Mouse (Mus musculus) intestine, postnatal 0 days (tissue): ENCODE results near the gene Thap11. TPM values are rescaled to one million over a fixed set of nuclear protein-coding genes. Genes with fewer than 3 reads are reported as not detected.

Experiments
- ATAC-seq: fragments of 200-750 bp; cut with Nextera tagmentation; 2 replicates; pipeline ENCODE4 v1.8.0; 2017; ENCODE audit warnings: mild to moderate bottlenecking, moderate TSS enrichment, moderate library complexity
- H3K27ac ChIP-seq: fragments of 300-500 bp; sonication (generic); 2 replicates; pipeline ENCODE4 v1.5.1; 2014; ENCODE audit warnings: mild to moderate bottlenecking, low read depth, low read length, moderate library complexity
- H3K27me3 ChIP-seq: fragments of 300-500 bp; sonication (generic); replicated peaks from 2 replicates; pipeline ENCODE4 v1.6.1; 2014; ENCODE audit warnings: low read length, mixed read lengths; ENCODE audit not compliant: control insufficient read depth, insufficient read depth
- H3K36me3 ChIP-seq: fragments of 300-500 bp; sonication (generic); 2 replicates; pipeline ENCODE4 v1.6.1; 2014; ENCODE audit warnings: mild to moderate bottlenecking, moderate library complexity; ENCODE audit not compliant: control insufficient read depth, insufficient read depth
- H3K4me1 ChIP-seq: fragments of 300-500 bp; sonication (generic); replicated peaks from 2 replicates; pipeline ENCODE4 v1.6.1; 2014; ENCODE audit warnings: antibody characterized with exemption, low read length, mixed read lengths; ENCODE audit not compliant: control insufficient read depth, insufficient read depth
- H3K4me2 ChIP-seq: fragments of 300-500 bp; sonication (generic); replicated peaks from 2 replicates; pipeline ENCODE4 v1.6.1; 2014; ENCODE audit warnings: low read depth, mild to moderate bottlenecking, moderate library complexity
- H3K4me3 ChIP-seq: fragments of 300-500 bp; sonication (generic); 2 replicates; pipeline ENCODE4 v1.5.1; 2014; ENCODE audit warnings: low read depth, low read length
- H3K9ac ChIP-seq: fragments of 300-500 bp; sonication (generic); 2 replicates; pipeline ENCODE4 v1.6.1; 2014; ENCODE audit warnings: mild to moderate bottlenecking, low read depth, low read length
- H3K9me3 ChIP-seq: fragments of 300-500 bp; sonication (generic); 2 replicates; pipeline ENCODE4 v1.6.1; 2016; ENCODE audit warnings: mixed run types; ENCODE audit not compliant: control insufficient read depth
- CTCF ChIP-seq: sonication (generic); IDR thresholded peaks from 2 replicates; pipeline ENCODE4 v1.5.1; 2016; ENCODE audit warnings: low read depth, mild to moderate bottlenecking, control low read depth, antibody characterized with exemption, moderate library complexity
- WGBS: fragments of 180-500 bp; shearing (Covaris S2); extraction: QIAGEN DNeasy Blood & Tissue Kit; methylation state at CpG from one replicate; pipeline ENCODE4 v1.1.7; 2014; 5-methylcytosine and 5-hydroxymethylcytosine counted together
- polyA plus RNA-seq: library from polyadenylated mRNA; unstranded; fragments of >200 nt; fragmentation: Nextera tagmentation; extraction: Ambion mirVana; gene quantifications from 2 replicates; pipeline ENCODE4 v1.2.1, GENCODE M21; 2015

Thap11 gene
- polyA plus RNA-seq, 1 experiment from 2014 or later, result 28.3 TPM

DNA sequence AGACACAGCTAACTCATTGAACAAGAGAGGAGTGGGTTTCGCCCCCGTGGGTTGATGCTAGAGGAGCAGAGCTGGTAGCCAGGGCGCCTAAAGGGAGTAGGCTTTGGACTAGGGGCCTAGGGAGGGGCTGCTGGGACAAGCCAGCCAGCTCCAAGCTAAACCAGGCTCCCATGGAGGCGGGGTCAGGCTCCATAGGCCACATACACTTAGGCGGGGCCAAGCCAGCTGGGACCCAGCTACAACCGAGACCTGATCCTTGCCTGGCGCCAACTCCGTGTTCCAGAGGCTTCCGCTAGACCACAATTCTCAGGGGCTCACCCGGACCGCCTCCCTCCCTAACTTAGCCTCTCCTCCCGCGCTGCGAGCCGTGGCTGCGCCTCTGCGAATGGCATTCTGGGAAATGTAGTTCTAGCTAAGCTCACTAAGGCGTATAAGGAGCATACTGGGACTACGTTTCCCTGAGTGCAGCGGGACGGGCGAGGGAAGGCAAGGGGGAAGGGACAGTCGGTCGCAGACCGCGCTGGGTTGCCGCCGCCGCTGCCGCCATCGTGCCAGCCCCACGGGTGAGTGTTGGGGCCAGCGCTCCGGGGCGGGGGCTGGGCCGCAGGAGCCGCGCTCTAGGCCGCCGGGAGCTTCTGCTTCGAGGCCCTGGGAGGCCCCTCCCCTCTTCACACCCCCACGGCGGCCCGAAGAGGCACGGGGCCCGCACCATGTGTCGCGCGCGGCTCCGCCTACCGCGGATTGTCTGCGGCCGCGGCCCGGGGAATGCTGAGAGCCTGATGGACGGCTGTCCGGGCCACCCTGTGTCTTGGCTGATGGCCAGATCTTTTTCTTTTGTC, 5.4 kb downstream of the Thap11 start, which contains the start of gene Nutf2:
Nutf2 (plus strand) TSS at position 438 of the 839 bp plus-strand sequence.
- no peak; the same call in 1 of the 2 replicates for TF ChIP-seq CTCF
- H3K4me1 ChIP-seq, result peaks cover 10% of the 10 kb centered on the region
- no peaks in the 10 kb centered on the region for H3K27me3 ChIP-seq
- no peaks in the 10 kb centered on the region for H3K9me3 ChIP-seq
- H3K9ac ChIP-seq, result peak within 1 kb of the TSS; percentile 73
- H3K27ac ChIP-seq, result peak within 1 kb of the TSS; percentile 77
- H3K4me3 ChIP-seq, result peak within 1 kb of the TSS; percentile 89
- ATAC-seq, result peak; percentile 98
- H3K4me2 ChIP-seq, result peak within 1 kb of the TSS; percentile 86
- no peaks in the 10 kb centered on the region; the same call in 1 of the 2 replicates for H3K36me3 ChIP-seq
- under 1% methylated on average over 53 of the region's 59 CpGs for WGBS

DNA sequence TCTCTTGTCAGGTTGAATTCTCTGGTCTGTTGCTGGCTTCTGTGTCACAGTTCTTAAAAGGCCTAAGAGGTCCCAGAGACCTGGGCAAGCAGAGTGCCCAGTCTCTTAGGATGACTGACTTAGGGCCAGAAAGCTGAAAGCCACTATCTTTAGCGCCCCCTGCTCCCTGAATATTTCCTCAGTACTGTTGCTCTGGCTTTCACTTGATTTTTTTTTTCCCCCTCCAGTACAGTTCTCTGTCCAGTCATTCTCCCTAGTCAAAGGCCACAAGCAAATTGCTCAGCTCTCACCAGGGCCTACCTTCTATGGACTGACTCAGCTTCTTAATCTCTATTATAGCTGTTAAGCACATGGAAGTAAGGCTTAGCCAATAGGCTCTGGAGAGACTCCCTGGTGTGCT, 7.0 kb downstream of the Thap11 start:
- H3K9ac ChIP-seq, result no peak overlapping the region

DNA sequence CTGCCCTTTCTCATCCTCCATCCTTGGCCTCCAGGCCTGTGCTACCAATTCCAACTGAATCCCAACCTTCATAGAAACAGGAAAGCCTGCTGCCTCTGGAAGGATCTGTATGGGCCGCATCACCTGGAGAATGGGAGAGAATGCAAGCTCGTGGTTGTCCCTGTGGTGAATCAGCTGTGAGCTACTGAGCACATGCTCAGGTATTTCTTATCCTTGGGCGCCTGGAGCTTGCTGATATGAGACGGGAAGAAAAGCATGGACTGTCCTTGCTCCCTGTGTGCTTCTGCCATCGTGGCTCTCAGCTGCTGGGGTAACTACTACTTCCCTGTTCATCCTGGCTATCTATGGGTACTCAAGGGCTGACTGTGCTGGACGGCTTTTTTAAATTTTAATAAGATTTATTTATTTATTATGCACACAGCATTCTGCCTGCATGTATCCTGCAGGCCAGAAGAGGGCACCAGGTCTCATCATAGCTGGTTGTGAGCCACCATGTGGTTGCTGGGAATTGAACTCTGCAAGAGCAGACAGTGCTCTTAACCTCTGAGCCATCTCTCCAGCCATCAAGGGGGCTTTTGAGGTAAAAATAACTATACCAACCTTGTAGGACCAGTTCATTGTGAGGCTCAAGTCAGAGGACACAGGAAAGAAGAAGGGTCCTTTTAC, 11.6 kb downstream of the Thap11 start:
- Histone ChIP-seq H3K9me3 (no peaks in the 10 kb centered on the region), H3K9ac (no peak overlapping the region), H3K27ac (no peak overlapping the region), H3K4me3 (no peak overlapping the region), H3K27me3 (no peaks in the 10 kb centered on the region), H3K4me2 (no peak overlapping the region), H3K36me3 (peaks cover 14% of the 10 kb centered on the region), H3K4me1 (0 out of 2 replicates have a peak, but pooled peaks cover 4% of the 10 kb centered on the region)
- peak; percentile 60 for TF ChIP-seq CTCF
- no peak for ATAC-seq
- 69% methylated on average over 6 of the region's 6 CpGs for WGBS

More for the DNA sequence above, 7.0 kb downstream of the Thap11 start:
- Histone ChIP-seq H3K4me1 (0 out of 2 replicates have a peak, but pooled peaks cover 5% of the 10 kb centered on the region), H3K27ac (peak overlapping the region; percentile 37; the same call in 1 of the 2 replicates), H3K27me3 (no peaks in the 10 kb centered on the region), H3K4me2 (peak overlapping the region; percentile 86), H3K36me3 (no peaks in the 10 kb centered on the region; the same call in 1 of the 2 replicates), H3K9me3 (no peaks in the 10 kb centered on the region), H3K4me3 (peak overlapping the region; percentile 89; the same call in 1 of the 2 replicates)
- TF ChIP-seq CTCF, result peak; percentile 57
- WGBS, result 8% methylated on average over 1 of the region's 1 CpGs
- ATAC-seq, result no peak

DNA sequence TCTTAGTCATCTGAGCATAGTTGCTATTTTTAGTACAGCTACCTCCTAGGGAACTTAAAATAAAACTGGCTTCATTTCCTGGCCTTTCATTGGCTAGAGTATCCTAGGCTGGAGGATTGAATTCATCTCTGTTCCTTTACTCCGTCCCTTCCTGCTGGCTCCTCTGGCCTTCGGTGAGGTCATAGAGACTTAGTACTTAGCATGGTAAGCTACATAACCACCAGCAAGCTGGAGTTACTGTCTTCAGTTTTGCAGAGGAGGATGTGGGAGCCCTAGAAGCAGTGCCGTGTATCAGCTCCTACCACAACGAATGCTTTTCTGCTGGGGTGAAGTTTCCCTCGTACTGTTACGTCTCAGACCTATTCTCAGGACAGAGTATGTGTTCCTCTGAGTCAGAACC, 19.4 kb downstream of the Thap11 start:
- ATAC-seq, result no peak
- Histone ChIP-seq H3K4me2 (no peak overlapping the region), H3K9me3 (no peaks in the 10 kb centered on the region), H3K27ac (no peak overlapping the region), H3K4me3 (no peak overlapping the region), H3K4me1 (no peaks in the 10 kb centered on the region), H3K36me3 (peaks cover 47% of the 10 kb centered on the region), H3K27me3 (no peaks in the 10 kb centered on the region), H3K9ac (no peak overlapping the region)
- 76% methylated on average over 6 of the region's 6 CpGs for WGBS
- no peak for TF ChIP-seq CTCF

DNA sequence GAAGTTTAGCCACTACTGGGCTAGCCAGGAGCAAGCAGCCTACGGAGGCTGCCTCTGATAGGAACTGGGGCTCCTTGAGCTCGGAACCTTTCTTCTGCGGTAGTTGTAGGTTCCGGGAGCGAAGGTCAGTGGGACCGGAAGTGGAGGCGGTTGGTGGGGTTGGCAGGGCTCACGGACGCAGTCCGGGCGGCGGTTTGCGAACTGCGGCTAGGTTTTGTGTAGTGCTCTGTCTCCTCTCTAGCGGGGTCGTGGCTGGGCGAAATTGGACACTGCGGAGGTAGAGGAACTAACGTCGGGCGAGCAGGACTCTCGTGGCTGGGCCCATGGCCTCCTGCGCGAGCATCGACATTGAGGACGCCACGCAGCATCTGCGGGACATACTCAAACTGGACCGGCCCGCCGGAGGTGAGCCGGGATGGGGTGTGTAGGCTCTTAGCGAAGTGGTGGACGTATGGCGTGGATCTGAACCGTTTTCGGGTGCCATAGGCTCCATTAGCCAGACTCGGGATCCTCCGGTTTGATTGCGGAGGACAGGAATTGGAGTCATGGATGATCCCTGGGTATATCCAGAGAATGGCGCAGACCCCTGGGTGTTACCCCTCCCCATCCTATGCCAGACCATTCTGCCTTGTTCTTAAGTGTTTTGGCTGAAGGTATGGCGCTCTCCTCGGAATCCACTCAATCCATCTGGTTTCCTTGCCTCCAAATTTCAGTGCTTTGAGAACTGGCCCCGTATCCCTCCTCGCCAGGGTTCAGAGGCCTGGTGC, 26.0 kb downstream of the Thap11 start, which contains the start of gene Edc4:
Edc4 (plus strand) TSS at position 128 of the 767 bp plus-strand sequence.
- Histone ChIP-seq H3K4me1 (0 out of 2 replicates have a peak, but pooled peaks cover 5% of the 10 kb centered on the region), H3K27me3 (no peaks in the 10 kb centered on the region), H3K9ac (peak within 1 kb of the TSS; percentile 81), H3K9me3 (no peaks in the 10 kb centered on the region), H3K4me2 (peak within 1 kb of the TSS; percentile 77), H3K27ac (no peak within 1 kb of the TSS), H3K4me3 (peak within 1 kb of the TSS; percentile 78), H3K36me3 (peaks cover 56% of the 10 kb centered on the region)
- peak; percentile 89 for ATAC-seq
- under 1% methylated on average over 45 of the region's 45 CpGs for WGBS
- no peak for TF ChIP-seq CTCF
